Mouse (Mus musculus) hindbrain, embryonic 16.5 days (tissue): ENCODE measurements at regions not wholly inside any gene's neighbourhood (a gene's known extent, or its start where the extent isn't known, plus 50 kb on each side); places are given as distances from the start of the nearest gene placed in this dataset.
A peak's percentile ranks its signal among the peaks of the same experiment; 100 is the strongest.

Source experiments
- ATAC-seq: fragments of 200-750 bp; cut with Nextera tagmentation; 2 replicates; pipeline ENCODE4 v1.8.0; 2017; ENCODE audit warnings: moderate TSS enrichment, moderate library complexity
- H3K27ac ChIP-seq: fragments of 300-500 bp; sonication (generic); 2 replicates; pipeline ENCODE4 v1.5.1; 2014; ENCODE audit warnings: low read depth, mild to moderate bottlenecking, control low read depth, low read length, moderate library complexity
- H3K27me3 ChIP-seq: fragments of 300-500 bp; sonication (generic); replicated peaks from 2 replicates; pipeline ENCODE4 v1.6.1; 2014; ENCODE audit warnings: low read length; ENCODE audit not compliant: control insufficient read depth, insufficient read depth
- H3K36me3 ChIP-seq: fragments of 300-500 bp; sonication (generic); 2 replicates; pipeline ENCODE4 v1.6.1; 2014; ENCODE audit warnings: mild to moderate bottlenecking, low read length, moderate library complexity, mixed read lengths; ENCODE audit not compliant: control insufficient read depth, insufficient read depth
- H3K4me1 ChIP-seq: fragments of 300-500 bp; sonication (generic); 2 replicates; pipeline ENCODE4 v1.6.1; 2014; ENCODE audit warnings: low read depth, low read length; ENCODE audit not compliant: control insufficient read depth, insufficient read depth
- H3K4me2 ChIP-seq: fragments of 300-500 bp; sonication (generic); 2 replicates; pipeline ENCODE4 v1.6.1; 2014; ENCODE audit warnings: mild to moderate bottlenecking, low read length, control low read depth, moderate library complexity
- H3K4me3 ChIP-seq: fragments of 300-500 bp; sonication (generic); 2 replicates; pipeline ENCODE4 v1.5.1; 2014; ENCODE audit warnings: mild to moderate bottlenecking, low read length, control low read depth, moderate library complexity
- H3K9ac ChIP-seq: fragments of 300-500 bp; sonication (generic); 2 replicates; pipeline ENCODE4 v1.6.1; 2014; ENCODE audit warnings: low read depth, mild to moderate bottlenecking, control low read depth, low read length, moderate library complexity
- H3K9me3 ChIP-seq: fragments of 300-500 bp; sonication (generic); 2 replicates; pipeline ENCODE4 v1.6.1; 2014; ENCODE audit warnings: mild to moderate bottlenecking, low read length, moderate library complexity; ENCODE audit not compliant: control insufficient read depth
- WGBS: fragments of 180-500 bp; shearing (Covaris S2); extraction: QIAGEN DNeasy Blood & Tissue Kit; methylation state at CpG from one replicate; pipeline ENCODE4 v1.1.7; 2014; 5-methylcytosine and 5-hydroxymethylcytosine counted together

DNA sequence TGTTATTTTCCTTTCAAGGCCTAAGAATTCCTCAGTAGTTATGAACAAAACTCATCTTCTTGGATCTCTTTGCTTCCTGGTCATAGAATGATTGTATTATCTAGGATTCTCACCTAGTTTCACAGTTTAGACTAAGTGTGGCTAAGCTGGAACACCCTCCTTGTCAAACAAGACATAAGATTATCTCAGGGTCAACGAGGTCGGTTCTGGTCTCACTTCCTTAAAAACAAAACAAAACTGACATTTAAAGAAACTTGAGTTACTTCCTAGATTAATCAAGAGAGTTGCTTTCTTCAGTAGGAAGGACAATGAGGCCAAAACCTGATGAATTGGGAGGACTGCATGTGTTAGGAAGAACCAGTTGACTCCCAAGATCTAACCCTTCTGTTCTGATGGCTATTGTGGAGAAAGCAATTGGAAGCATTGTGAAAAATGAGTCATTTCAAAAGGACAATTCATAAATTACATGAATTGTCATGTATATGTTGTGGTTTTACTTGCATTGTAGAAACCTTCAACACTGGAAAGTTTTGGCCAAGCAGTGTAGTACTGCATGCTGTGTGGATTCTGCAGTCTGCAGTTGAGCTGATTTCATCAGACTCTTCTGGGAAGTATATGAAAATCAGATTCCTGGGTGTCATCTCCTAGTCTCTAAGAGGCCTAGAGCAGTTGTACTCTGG is 293.0 kb downstream of the Nuak1 start:
- H3K27me3 ChIP-seq = no peaks in the 10 kb centered on the region; the same call in 1 of the 2 replicates
- ATAC-seq = no peak
- H3K4me3 ChIP-seq = no peak overlapping the region
- H3K4me1 ChIP-seq = no peaks in the 10 kb centered on the region
- H3K36me3 ChIP-seq = no peaks in the 10 kb centered on the region
- H3K4me2 ChIP-seq = no peak overlapping the region
- no peaks in the 10 kb centered on the region for H3K9me3 ChIP-seq
- 90% methylated on average over 2 of the region's 2 CpGs for WGBS
- H3K27ac ChIP-seq = no peak overlapping the region
- no peak overlapping the region for H3K9ac ChIP-seq

DNA sequence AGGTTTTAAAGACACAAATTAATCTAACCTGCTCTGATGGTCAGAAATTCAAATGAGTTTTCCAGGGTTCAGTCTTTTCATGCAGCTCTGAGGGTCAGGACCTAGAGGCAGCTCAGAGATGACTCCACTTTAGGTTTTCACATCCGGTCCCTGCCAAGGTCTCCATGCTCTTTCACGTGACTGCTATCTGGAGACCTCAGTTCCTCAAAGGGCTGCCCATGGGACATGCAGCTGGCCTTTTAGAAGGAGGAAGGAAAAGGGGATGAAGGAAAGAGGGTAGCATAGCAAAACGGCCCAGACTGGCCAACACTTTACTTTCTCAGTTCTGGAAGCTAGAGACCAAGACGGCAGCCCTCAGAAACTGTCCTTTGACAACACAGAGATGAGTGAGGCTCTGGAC is 276.6 kb downstream of the Nuak1 start:
- Histone ChIP-seq H3K36me3 (no peaks in the 10 kb centered on the region), H3K9ac (no peak overlapping the region), H3K4me1 (no peaks in the 10 kb centered on the region), H3K9me3 (no peaks in the 10 kb centered on the region), H3K27me3 (no peaks in the 10 kb centered on the region), H3K4me2 (no peak overlapping the region), H3K27ac (no peak overlapping the region), H3K4me3 (no peak overlapping the region)
- ATAC-seq = no peak
- 81% methylated on average over 4 of the region's 4 CpGs for WGBS

DNA sequence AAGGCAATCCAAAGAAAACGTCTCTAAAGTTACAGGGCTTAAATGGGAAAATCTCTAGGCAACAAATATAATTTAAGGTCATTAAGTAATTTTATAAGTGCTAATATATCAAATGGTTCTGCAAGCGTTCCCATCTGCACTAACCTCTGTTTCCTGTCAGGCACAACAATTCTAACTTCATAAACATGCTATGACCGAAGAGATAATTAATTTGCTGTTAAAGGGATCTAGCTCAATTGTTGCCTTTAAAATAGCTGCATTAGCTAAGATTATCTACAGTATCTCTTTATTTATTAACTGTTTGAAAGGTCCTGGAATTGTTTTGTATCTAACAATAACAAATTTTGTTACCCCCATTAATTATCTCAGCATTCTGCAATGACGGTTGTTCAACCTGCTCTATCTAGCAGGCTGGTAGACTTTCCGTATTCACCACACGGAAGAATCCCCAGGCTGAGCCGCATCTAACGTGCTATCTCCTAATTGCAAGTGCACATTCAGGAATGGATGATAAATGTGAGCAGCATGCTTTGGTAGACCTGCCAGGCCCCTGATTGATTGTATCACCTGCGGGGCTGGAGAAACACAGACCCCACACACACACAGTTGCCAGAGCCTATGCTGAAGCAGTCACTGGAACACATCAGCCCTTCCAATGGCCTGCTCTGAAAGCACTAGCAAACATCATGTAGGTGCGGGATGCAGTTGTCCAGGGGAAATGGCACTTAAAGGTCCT is 274.4 kb downstream of the Nuak1 start:
- ATAC-seq = peak; percentile 72
- 64% methylated on average over 10 of the region's 10 CpGs for WGBS
- no peak overlapping the region for H3K9ac ChIP-seq
- H3K9me3 ChIP-seq = no peaks in the 10 kb centered on the region
- H3K27ac ChIP-seq = no peak overlapping the region
- no peak overlapping the region for H3K4me2 ChIP-seq
- H3K4me3 ChIP-seq = no peak overlapping the region
- no peaks in the 10 kb centered on the region for H3K36me3 ChIP-seq
- no peaks in the 10 kb centered on the region for H3K27me3 ChIP-seq
- no peaks in the 10 kb centered on the region for H3K4me1 ChIP-seq

DNA sequence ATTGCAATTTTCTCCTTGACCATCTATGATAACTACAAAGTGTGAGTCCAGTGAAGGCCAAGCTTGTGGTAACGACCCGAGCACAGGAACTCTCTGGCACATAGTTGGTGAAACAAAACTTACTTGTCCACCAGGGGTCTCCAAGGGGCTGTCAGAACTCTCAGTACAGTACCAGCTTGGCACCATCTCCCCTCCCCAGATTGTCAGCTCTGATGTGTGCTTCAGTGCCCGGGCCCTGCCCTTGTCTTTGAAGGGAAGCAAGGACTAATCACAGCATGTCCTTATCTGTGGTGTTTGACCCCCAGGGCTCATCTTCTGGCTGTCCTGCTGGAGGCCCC is 273.9 kb downstream of the Nuak1 start:
- H3K27ac ChIP-seq = no peak overlapping the region
- H3K36me3 ChIP-seq = no peaks in the 10 kb centered on the region
- H3K9ac ChIP-seq = no peak overlapping the region
- H3K27me3 ChIP-seq = no peaks in the 10 kb centered on the region
- WGBS = 43% methylated on average over 3 of the region's 3 CpGs
- H3K9me3 ChIP-seq = no peaks in the 10 kb centered on the region
- no peak overlapping the region for H3K4me2 ChIP-seq
- H3K4me1 ChIP-seq = no peaks in the 10 kb centered on the region
- no peak overlapping the region for H3K4me3 ChIP-seq
- peak; percentile 84 for ATAC-seq

DNA sequence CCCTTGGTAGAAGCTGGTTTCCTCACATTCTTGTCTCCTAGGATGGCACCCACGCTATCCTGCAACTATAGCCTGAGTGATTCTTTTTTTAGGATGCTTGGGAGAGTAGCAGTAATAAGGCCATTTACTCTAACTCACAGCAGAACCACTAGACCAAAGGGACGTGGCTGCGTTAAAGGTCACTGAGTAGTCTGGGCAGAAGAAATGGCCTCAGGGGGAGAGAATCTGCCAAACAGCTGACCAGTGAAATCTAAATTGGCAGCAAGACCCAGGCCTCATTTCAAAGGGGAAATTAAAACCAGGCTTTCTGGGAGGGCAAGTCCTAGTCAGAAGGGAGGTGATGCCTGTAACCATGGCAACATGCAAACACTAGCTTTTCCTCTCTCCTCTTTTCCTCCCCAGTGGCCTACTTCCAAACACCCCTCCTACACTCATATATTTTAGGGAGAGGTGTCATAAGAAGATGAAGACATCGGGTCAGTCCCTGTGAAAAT is 267.5 kb downstream of the Nuak1 start:
- no peak overlapping the region for H3K4me2 ChIP-seq
- H3K27me3 ChIP-seq = no peaks in the 10 kb centered on the region
- H3K4me1 ChIP-seq = peaks cover 4% of the 10 kb centered on the region; the same call in 1 of the 2 replicates
- H3K9me3 ChIP-seq = no peaks in the 10 kb centered on the region
- ATAC-seq = peak; percentile 54; the same call in 1 of the 2 replicates
- no peak overlapping the region for H3K27ac ChIP-seq
- no peaks in the 10 kb centered on the region for H3K36me3 ChIP-seq
- H3K9ac ChIP-seq = no peak overlapping the region
- 50% methylated on average over 4 of the region's 4 CpGs for WGBS
- H3K4me3 ChIP-seq = no peak overlapping the region

DNA sequence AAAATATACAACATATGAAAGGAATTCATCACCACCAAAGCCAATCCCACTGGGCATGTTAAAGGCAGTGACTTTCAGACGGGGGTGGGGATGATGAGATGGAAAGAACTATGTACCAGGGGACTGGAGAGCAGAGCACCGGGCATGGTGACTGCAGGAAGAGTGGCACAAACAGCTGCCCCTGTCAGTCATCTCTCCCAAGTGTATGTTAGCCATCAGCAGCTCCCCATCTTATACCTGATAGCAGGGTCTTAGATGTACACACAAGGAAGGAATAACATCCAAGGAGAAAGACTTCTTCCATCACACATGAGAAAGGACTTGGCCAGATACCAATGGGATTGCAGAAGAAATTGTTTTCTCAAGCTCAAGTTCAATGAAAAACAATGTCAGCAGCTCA is 257.2 kb downstream of the Nuak1 start:
- no peaks in the 10 kb centered on the region for H3K36me3 ChIP-seq
- WGBS = 73% methylated on average over 2 of the region's 2 CpGs
- no peak for ATAC-seq

DNA sequence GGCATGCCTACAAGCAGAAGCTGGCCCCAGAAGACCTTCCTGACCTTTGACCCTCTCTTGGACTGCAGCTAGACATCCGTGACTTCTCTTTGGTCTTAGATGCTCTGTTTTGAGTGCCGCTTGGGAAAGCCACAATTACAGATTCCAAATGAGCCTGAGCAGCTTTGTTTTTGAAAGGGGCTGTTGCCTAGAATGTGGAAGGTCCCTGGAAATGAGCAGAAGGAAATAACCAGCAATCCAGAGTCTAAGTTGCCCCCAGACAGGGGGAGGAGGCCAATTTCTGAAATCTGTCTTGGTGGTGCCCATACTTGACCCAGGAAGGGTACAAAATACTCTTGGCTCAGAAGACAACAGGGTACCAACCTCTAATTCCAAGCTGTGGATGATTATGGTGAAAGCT is 253.9 kb downstream of the Nuak1 start:
- no peaks in the 10 kb centered on the region for H3K36me3 ChIP-seq
- no peak overlapping the region for H3K4me3 ChIP-seq
- H3K27ac ChIP-seq = no peak overlapping the region
- no peak for ATAC-seq
- H3K4me1 ChIP-seq = no peaks in the 10 kb centered on the region
- no peak overlapping the region for H3K4me2 ChIP-seq
- no peak overlapping the region for H3K9ac ChIP-seq
- WGBS = 43% methylated on average over 2 of the region's 2 CpGs
- H3K9me3 ChIP-seq = no peaks in the 10 kb centered on the region
- H3K27me3 ChIP-seq = no peaks in the 10 kb centered on the region

More for the DNA sequence above, 257.2 kb downstream of the Nuak1 start:
- no peak overlapping the region for H3K4me2 ChIP-seq
- no peaks in the 10 kb centered on the region for H3K9me3 ChIP-seq
- H3K4me1 ChIP-seq = no peaks in the 10 kb centered on the region
- H3K27me3 ChIP-seq = no peaks in the 10 kb centered on the region
- H3K9ac ChIP-seq = no peak overlapping the region
- H3K4me3 ChIP-seq = no peak overlapping the region
- H3K27ac ChIP-seq = no peak overlapping the region

DNA sequence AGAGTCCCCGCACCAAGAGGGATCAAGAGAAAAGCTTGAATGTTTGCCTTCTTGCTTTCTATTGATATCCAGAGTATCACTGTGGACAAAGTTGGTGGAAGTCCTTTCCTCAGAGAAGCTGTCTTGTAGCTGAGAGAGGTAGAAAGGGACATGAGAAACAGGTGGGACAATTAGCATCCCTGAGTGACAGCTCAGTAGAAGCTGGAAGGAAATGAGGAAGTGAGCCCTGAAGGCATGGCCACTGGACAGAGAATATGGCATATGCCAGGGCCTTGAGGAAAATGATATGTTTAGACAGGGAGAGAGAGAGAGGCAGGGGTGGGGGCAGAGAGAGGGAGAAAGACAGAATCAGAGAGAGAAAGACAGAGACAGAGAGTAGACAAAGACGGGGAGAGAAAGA is 241.4 kb downstream of the Nuak1 start:
- H3K9ac ChIP-seq = no peak overlapping the region
- no peak overlapping the region for H3K27ac ChIP-seq
- no peak overlapping the region for H3K4me3 ChIP-seq
- no peaks in the 10 kb centered on the region for H3K9me3 ChIP-seq
- no peaks in the 10 kb centered on the region for H3K36me3 ChIP-seq
- WGBS = 93% methylated on average over 2 of the region's 2 CpGs
- no peaks in the 10 kb centered on the region for H3K27me3 ChIP-seq
- H3K4me1 ChIP-seq = no peaks in the 10 kb centered on the region
- ATAC-seq = no peak
- H3K4me2 ChIP-seq = no peak overlapping the region

DNA sequence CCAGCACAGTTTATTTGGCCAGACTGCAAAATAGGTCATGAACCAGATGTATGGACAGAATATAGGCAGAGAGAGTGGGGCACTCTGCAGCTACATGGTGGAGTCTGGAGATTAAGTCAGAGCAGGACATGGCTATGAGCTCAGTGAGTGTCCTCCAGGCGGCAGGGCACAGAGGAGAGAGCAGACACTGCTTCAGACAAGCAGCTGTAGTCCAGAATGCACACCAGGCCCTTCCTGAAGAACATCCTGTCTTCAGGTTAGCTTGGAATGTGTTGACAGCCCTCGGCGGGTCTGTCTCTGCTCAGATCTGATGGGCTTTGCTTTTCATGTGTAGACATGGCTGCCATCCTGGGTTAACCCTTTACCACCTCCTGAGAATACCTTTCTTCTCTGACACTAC is 238.6 kb downstream of the Nuak1 start:
- no peaks in the 10 kb centered on the region for H3K4me1 ChIP-seq
- H3K36me3 ChIP-seq = no peaks in the 10 kb centered on the region
- H3K27ac ChIP-seq = no peak overlapping the region
- H3K9me3 ChIP-seq = no peaks in the 10 kb centered on the region
- 73% methylated on average over 3 of the region's 3 CpGs for WGBS
- H3K4me3 ChIP-seq = no peak overlapping the region
- H3K9ac ChIP-seq = no peak overlapping the region
- ATAC-seq = no peak
- no peaks in the 10 kb centered on the region for H3K27me3 ChIP-seq
- H3K4me2 ChIP-seq = no peak overlapping the region
